Mouse (Mus musculus) embryo, embryonic 10 days (tissue): ENCODE results near the gene Apela.

Experiments used
- DNase-seq: peaks from one replicate; pipeline ENCODE4 v3.0.0-alpha.2; 2015; ENCODE audit warnings: low spot score

The Apela gene

DNA sequence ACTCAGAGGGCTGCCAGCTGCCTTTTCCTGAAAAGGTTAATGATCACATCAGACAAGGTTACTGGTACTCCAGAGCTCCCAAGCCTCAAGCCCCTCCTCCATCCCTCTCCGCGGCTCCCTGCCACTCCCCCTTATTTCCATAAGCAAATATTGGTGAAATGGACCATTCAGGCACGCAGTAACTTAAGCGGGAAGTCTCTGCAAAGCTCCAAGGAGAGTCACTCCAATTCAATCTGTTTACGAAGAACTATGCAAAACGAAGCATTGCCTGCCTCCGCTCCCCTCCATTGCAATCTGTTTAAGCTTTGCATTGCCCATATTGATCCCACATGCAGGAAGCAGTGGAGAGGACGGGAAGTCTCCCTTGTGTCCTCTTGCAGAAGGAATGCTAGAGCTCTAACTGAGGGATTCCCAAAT is at the start of gene Apela:
Gene Apela (minus strand): TSS at position 220 of the 417 bp plus-strand sequence.
- peak; percentile 86 for DNase-seq

- DNase-seq = no peak
These were observed 48.5 kb upstream of the Apela start for GRCm38 (mm10) chr8:65085680-65086079.

- no peak for DNase-seq
These were observed 43.6 kb upstream of the Apela start for GRCm38 (mm10) chr8:65080731-65081130.

GRCm38 (mm10) chr8:65074733-65075132 is 37.6 kb upstream of the Apela start, which contains the start of gene Gm10663:
Gm10663 (plus strand) TSS chr8:65075033.
- no peak for DNase-seq

DNA sequence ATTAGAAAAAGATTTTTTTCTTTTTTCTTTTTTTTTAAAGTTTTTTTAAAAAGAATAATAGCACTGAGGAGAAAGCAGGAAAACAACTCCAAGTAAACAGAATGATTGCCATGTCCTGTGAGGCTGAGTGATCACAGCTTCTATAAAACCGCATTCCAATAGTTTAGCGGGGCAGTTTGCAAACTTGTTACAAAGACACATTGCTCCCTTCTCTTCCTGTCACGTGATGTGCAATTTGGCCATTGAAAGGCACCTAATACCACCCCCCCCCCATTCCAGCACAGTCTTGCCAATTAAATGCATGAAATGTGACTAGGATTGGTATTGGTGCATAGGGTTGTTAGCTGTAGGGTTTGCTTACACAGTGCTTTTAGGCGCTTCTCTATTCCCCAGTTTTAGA is 33.9 kb upstream of the Apela start:
- DNase-seq = no peak

- DNase-seq = no peak
These were observed 31.3 kb upstream of the Apela start for GRCm38 (mm10) chr8:65068473-65068819.

- DNase-seq = no peak
These were observed 30.7 kb upstream of the Apela start for GRCm38 (mm10) chr8:65067694-65068472.

GRCm38 (mm10) chr8:65067031-65067430 is 29.9 kb upstream of the Apela start:
- no peak for DNase-seq

DNA sequence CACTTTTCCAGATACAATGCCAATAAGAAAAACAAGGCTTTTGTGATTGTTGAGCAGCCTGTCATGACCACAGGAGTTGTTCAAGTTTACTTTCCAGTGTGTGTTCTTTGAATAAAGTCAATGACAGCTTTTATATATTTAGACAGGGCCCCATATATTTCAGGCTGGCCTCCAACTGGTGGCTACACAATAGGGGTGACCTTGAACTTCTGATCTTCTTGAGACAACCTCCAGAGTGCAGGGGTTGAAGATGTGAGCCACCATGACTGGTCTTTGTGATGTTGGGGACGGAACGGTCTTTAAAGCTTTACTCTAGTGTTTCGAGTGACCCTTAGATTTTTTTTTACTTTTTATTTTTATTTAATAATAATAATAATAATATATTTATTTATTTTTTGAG is 28.5 kb upstream of the Apela start:
- no peak for DNase-seq

DNA sequence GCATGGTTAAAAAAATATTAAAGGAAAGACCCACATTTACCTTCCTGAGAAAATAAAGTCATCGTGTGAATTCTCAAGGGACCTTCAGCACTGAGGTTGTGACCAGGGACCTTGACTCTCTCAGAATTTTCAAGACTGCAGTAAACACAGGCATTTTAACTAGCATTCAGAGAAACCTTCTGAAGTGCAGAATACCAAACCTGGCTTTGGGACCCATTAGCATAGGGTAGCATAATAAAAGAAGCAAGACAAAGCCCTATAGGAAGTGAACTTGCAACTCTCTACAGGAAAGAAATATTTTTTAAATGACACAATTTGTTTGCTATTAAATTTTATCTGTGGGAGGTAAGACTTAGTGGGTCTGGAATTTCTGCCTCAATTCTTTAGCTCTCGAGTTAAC is 26.9 kb upstream of the Apela start:
- DNase-seq = no peak

DNA sequence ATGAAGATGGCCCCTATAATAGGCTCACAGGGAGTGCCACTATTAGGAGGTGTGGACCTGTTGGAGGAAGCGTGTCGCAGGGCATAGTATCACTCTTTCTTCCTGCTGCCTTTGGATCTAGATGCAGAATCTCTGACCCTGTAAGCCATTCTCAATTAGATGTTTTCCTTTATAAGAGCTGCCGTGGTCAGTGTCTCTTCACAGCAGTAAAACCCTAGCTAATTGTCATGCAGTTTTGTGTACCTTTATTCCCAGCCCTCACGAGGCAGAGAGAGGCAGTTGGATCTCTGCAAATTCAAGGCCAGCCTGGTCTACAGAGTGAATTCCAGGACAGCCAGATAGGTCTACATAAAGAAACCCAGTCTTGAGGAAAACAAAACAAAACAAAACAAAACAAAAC is 25.1 kb upstream of the Apela start:
- DNase-seq = no peak

DNA sequence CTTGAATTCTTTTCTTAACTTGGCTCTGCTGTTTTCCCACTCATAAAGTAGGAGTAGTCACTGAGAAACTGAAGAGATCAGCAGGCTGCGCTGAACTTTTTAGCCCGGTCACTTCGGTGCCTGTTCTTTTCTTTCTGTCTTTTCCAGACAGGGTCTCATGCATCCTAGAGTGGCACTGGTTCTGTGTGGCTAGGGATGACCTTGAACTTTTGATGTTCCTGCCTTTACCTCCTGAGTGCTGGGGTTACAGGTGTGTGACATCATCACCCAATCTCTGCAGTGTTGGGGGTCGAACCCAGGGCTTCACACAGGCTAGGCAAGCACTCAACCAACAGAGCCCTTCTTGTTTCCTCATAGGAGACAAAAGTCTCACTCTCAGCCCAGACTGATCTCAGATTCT is 19.6 kb upstream of the Apela start:
- no peak for DNase-seq

DNA sequence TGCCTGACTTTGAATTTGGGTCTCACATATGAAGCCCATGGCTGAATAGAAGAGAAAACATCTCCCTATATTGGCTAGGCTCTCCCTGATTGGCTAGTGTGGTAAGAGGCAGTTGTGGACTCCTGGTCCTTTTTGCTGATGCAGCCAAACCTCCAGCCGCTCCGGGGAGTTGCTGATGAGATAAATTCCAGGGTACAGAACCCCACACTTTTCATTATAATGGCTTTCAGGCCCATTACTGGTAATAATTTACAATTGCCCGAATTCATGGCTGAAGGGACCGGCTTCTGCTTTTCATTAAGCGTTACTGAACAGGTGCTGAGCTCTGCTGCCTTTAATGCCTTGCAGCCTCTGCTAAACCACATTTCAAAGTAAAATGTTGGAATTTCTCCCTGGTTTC is 16.8 kb upstream of the Apela start:
- no peak for DNase-seq

GRCm38 (mm10) chr8:65053554-65053953 is 16.4 kb upstream of the Apela start:
- DNase-seq = no peak

DNA sequence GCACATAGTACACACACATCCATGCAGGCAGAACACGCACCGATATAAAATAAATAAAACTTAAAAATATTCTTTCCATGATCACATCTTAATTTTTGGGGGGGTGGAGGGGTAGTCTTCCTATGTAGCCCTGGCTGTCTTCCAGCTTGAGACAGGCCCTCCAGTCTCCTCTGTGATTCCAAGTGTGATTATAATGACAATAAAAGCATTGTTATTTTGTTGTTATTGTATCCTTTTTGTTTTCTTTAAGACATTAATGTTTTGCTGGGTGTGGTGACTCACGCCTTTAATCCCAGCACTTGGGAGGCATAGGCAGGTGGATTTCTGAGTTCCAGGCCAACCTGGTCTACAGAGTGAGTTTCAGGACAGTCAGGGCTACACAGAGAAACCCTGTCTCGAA is 10.7 kb upstream of the Apela start:
- DNase-seq = no peak

- no peak for DNase-seq
These were observed 10.1 kb upstream of the Apela start for GRCm38 (mm10) chr8:65047193-65047592.

GRCm38 (mm10) chr8:65046565-65046964 is 9.4 kb upstream of the Apela start:
- DNase-seq = no peak

GRCm38 (mm10) chr8:65034136-65034535 is 3.0 kb downstream of the Apela start:
- DNase-seq = no peak

DNA sequence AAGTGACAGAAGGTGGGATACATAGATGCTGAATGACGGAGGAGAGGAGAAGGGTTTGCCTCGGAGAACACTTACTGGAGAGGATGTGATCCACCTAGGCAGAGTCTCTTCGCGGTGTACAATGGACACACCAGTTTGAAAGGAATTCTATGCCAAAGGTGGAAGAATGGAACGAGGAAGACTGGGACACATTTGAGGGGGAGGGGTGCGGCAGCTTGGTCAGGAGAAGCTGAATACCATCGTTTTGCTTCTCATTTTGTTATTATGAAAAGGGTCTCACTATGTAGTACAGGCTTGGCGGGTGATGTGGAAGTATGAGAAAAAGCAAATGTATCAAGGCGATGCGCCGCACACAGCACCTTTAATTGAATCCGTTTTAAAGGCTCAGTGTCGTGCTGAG is 4.1 kb downstream of the Apela start:
- DNase-seq = no peak

DNA sequence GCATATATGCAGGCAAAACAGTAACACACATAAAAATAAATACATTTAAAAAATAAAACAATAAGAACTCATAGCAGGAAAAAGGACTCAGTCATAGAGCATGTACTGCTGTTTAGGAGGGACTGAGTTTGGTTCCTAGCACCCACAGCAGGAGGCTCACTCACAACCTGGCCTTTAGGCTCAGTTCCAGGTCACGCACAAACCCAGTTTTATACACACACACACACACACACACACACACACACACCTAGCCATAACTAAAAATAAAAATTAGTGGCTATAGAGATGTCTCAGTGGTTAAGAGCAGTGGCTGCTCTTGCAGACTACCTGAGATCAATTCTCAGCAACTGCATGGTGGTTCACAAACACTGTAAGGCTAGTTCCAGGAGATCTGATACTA is 5.0 kb downstream of the Apela start:
- DNase-seq = no peak

DNA sequence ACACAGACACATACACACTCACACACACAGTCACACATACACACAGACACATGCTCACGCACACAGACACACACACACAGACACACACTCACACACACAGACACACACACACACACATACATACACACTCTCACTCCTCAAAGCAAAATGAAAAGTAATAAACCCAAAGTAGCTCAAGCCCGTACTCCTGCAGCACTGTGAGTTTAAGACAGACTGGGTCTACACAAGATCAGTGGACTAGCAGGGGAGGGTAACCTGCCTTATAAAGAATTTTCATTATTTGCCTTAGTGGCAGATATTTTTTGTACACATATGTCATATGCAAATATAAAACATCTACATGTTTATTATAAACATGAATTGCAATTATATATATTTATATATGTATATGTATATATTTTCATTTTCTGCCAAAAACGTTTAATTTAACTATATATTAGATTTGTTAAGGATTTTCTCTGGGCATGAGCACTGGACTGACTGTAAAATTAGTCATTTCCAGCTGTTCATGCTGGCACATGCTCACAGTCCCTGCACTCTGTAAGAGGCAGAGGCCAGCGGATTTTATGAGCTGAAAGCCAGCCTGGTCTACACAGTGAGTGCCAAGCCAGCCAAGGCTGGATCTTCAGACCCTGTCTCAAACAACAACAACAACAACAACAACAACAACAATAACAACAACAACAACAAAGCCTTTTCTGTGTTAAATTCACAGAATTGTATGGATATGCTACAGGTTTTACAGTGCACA is 6.2 kb downstream of the Apela start:
- no peak for DNase-seq

DNA sequence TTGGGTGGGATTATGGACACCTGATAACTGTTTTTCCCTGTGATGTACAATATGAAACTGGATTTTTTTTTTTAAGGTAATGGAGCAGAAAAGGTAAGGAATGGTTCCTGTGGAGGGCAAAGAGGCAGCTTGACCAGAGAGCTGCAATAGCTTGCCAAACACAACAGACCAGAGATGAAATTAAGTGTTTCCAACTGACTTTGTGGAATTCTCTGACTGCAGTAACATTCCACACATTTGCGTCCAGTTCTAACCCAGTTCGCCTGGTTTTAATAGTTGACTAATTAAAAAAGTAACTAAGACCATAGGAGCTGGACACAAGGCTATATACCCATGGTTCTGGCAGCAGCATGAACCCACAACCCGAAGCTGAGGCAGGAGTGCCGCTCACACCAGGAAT is 7.4 kb downstream of the Apela start:
- DNase-seq = no peak

DNA sequence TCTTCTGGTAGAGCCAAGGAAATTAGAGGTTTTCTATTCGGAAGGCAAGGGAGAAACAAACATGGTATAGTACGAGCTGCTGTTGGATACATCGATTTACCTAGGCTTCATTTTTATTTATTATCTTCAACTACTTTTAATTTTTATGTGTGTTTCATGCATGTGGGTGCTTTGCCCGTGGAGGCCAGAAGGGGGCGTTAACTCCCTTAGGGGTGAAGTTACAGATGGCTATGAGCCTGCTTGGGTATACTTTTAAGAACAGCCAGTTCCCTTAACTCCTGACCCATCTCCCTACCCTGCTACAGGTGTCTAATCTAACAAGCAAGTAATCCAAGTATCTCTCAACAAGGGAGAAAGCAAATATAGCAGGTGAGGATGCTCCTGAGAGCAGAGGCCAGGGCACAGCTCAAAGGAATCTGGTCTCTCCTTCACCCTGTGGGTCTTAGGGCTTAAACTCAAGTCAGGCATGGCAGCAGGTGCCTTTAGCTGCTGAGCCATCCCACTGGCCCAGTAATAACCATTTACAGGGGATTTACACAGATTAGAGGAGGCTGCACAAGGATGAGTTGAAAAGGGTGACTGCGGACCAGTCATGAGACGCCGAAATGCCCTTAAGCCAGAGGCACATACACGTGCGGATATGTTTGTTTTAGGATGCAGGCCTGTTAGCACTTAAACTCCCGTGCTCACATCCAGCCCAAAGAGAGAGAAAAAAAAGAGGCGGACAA is 8.0 kb downstream of the Apela start:
- no peak for DNase-seq
